Mouse (Mus musculus) spleen, postnatal 10 days (tissue): ENCODE results near the gene Sos2.
"Not testable (repeated sequence)": the region's sequence is repeated elsewhere in the genome, so short reads cannot be mapped to it uniquely, and the experiment has no call there.

Source experiments
- DNase-seq, 2 experiments: peaks; one replicate each; pipeline ENCODE4 v3.0.0; 2021 to 2022; ENCODE audit warnings: low spot score in 2 of 2

Gene Sos2

DNA sequence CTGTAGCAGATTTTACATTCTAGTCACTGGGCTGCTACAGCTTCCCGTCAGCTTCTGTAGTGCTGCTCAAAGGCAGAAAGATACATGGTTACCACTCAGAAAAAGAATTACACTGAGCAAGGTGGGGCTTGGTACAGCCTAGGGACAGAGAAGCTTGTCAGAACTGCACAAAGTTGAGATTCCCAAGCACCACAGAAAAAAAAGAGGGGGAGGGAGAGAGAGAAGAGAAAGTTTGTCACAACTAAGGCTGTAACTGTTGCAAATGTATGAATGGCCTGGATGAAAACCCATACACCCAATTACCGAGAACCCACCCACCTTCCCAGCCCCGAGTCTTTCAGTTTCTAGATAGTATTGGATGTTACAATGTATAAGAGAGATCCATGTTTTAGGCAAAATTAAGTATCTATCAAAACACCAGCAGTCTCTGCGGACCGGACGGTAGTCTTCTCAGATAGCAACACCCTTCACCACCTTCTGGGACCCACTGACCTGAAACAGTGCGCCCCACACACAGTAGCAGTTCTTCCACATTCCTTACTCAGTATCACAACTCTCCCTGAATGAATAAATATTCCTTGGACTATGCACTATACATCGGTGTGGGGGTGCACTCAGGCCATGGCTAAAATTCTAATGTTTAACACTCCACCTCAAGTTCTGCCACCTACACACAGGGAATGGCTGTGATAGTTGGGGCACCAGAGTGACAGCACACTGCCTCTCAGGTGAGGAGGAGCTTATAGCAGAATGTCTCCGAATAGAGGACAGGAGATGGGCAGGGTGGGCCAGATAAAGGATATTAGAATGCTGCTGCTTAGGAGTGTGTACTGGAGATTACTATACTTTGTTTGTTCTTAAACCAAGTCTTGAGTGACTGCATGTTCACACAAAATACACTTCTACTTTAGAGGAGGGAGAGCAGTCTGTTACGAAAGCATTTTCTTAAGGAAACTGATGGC lies 6.8 kb downstream of the Sos2 start:
- DNase-seq: no peak

DNA sequence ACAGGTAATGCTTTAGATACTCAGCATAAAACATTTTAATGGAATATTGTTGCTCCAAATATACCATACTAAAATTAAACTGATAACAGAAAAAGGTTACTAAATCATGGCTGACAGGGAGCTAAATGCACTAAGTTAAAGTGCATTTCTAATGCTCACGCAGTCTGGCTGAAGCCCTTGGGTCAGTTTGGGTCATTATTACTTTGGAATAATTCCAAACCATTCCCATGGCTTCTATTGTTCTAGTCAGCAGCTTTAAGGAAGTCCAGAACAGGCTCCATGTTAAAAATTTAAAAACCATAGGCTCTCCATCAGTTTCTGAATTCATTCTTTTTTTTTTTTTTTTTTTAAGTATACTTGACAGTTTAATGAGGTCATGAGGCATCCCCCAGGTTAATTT lies 7.5 kb downstream of the Sos2 start:
- no peak for DNase-seq

DNA sequence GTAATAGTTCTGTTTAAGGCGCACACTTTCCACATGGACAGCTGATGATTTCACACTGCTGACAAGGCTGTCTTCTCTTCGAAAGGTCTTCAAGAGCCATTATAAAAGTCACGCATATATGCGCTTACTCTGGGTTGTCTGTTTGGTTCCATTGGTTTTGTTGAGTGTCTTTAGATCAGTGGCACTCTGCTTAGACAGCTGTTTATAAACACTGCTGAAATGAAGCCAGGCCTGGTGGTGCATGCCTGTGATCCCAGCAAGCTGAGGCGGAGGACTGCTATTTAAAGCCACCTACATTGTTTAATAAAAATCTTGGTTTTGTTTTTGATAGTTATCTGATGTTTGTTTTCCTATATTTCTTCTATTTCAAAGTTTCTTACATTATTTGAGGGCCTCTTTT lies 14.9 kb downstream of the Sos2 start:
- no peak for DNase-seq

DNA sequence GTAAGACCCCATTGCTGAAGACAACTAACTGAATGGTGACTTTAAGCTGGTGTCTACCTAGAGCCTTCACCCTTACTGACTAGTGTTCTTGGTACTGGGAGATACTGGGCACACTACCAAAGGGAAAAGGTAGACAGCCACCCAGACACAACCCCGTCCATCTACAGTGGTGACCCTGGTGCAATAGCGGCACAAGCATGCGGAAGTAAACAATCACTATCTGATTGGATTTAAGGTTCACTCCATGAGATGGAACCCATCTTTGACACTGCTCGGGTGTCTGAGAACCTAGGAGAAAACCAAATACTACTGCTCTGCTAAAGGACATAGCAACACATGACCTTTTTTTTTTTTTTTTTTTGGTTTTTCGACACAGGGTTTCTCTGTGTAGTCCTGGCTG lies 20.0 kb downstream of the Sos2 start:
- DNase-seq: no peak

DNA sequence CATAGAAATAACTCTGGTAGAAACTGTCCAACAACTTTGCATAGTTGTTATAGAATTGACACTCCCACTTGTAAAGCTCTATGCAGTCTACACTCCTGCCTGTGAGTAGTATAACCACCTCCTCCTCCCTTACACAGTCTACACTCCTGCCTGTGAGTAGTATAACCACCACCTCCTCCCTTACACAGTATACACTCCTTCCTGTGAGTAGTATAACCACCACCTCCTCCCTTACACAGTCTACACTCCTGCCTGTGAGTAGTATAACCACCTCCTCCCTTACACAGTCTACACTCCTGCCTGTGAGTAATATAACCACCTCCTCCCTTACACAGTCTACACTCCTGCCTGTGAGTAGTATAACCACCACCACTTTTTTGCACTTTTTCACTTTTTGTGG lies 27.7 kb downstream of the Sos2 start:
- DNase-seq: not testable (repeated sequence)

DNA sequence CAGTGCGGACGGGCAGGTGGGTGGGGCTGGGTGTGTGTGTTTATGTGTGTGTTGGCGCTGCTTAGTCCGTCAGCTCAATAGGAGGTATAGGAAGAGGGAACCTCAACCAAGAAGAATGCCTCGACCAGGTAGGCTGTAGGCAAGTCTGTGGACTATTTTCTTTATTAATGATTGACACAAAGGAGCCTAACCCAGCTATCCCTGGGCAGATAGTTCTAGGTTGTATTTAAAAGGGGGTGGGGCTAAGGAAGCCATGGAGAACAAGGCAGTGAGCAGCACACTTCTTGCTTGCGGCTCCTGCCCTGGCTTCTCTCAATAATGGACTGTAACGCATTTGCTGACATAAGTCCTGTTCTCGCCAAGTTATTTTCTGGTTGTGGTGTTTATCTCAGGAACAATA lies 32.1 kb downstream of the Sos2 start:
- DNase-seq: no peak

DNA sequence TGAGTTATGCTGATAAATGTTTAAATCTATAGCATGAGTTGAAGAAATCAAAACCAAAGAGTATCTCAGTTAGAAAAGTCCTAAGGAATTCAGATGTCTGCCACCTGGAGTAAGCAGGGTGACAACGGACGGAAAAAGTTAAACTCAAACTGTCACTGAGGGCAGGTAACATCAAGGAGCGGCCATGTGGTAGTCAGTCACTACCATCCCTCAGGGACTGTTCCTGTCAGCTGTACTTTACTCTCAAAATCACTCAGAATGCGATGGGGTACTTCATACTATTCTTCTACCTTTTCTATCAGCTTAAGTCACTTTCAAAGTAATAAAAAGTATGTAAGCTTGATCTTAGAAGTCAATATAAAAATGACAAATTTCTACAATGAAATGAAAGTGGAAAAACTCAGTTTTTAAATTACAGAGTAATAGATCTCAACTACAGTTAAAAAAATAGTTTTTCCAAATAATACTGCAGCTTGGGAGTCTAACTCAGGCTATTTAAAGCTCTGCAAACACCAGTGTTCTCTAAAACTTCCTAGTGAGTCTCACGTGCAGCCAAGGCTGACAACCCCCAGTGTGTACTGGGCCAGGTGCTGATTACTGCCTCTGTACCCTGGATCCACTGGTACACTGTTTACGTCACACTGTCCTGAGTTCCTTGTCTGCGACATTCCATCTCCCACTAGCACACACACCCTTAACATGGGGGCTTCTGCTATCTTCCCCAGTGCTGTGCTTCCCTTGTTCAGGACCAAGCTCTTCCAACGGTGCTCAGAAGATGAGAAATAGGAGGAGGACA lies 35.6 kb downstream of the Sos2 start:
- DNase-seq: no peak

DNA sequence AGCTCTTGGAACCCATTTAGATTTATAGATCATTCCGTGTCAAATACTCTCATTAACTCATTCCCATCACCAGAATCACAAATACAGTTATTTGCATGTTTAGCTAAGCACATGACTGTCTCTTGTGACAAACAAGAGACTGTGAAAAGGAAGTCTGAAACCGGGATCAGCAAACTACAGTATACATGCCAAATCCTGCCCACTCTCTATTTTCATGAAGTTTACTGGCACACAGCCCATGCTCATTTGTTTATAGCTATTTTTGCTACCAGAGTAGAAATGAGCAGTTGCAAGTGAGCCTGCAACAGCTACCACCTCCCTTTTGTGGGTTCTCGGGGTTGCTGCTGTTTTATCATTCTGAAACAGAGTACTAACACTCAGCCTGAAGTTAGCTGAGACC lies 36.8 kb downstream of the Sos2 start:
- DNase-seq: no peak

DNA sequence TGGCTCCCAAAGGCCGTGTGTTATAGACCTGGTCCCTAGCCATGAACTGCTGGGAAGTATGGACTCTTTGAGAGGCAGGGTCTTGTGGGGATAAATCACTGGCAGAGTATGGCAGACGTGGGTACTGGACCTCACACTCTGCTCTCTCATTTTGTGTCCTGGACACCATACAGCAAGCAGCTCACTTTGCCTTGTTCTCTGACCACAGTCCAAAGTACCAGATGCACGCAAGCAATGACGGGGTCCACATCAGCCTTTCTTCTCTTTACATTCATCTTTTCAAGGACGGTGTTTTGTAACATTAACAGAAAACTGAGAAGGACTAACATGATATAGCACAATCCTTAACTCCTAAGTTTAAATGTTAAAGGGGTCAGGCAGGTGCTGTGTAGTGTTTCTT lies 38.8 kb downstream of the Sos2 start:
- DNase-seq: no peak

DNA sequence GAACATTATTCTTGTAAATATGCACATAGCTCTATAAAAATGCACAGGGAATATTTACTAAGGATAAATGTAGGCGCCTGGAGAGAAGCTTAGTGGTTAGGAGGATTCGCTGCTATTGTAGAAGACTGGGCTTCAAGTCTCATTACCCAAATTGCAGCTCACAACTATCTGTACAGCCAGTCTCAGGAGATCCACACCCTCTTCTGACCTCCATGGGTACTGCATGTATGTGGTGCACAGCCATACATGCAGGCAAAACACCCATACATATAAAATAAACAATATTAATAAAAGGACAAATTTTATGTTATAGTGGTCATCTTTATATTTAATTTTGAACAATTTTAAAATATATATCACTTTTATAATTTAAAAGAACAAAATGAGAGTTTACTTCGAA lies 46.9 kb downstream of the Sos2 start:
- DNase-seq: peak; percentile 27 to 71

DNA sequence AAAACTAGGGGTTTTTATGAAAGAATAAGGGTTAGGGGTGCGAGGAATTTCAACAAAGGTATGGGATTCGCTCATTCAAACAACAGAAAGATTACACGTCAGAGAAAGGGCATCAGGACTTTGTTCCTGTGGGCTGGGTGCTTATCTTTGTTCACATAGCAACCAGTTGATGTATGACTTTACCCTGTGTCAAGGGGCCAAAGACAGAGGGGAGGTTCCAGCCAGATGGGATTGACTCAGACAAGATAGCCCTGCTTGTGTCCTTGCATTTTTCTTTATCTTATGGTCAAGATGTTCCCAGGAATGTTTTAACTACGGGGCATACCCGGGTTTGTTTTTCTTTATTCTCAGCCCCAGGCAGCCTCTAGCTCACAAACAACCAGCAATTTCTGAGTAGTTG lies 63.1 kb downstream of the Sos2 start:
- not testable (repeated sequence) for DNase-seq

DNA sequence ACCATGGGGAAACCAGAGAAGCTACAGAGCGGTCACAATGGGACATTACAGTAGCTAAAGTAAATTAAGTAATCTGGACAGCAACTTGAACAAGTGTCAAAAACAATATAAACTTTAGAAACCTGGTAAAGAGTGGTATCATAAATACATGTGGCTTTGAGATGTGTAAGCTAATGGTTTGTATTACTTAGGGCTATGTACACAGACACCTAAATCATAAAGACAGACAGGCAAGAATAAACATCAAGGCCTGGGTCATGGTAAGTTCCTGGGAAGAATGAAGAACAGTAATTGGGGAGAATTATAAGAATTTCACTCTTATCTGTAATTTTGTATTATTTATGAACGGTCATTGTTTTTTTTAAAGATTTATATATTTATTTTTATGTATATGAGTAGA lies 77.3 kb downstream of the Sos2 start:
- no peak for DNase-seq

DNA sequence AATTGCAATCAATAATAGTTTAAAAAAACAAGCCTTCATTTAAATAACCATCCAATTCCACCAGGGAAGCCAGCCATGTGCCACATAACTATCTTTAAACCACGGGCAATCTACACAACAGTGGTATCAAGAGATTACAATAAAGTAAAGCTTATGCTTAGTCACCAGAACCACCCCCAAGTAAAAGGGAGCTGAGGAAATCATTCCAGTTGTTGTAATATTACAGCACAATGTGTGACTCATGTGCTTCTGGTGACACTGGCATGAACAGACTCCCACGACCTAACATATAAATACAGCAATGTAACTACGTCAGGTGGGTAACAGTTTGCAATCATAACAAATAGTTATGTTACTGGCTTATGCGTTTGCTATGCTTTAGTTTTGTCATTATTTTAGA lies 84.2 kb downstream of the Sos2 start:
- DNase-seq: no peak

DNA sequence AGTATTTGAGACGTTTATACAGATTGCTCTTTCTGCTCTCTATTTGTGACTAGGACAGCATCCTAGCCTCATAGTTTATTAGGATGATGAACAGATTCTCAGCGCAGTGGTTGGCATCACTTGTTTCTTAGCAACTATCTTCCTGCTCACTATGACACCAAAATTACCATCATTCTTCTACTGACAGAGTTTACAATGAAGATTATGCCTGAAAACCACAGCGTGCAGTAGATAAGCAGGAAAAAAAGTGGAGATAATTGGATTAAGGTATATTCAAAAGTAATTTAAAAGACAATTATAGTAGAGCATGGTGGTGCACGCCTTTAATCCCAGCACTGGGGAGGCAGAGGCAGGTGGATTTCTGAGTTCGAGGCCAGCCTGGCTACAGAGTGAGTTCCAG lies 88.5 kb downstream of the Sos2 start:
- DNase-seq: no peak

DNA sequence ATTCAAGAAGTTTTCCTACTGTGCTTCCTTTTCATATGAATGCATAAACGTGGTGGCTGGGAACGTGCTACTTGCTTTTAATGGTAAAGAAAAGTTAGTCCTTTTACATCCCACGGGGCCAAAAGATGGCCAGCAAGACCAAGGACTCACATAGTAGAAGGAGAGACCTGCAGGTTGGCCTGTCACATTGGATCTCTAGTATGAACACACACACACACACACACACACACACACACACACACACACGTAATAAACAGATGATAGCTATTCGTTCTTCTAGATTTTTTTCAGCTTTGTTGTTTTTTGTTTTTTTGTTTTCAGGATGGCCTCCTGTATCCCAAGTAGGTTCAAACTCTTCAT lies 98.4 kb downstream of the Sos2 start:
- no peak for DNase-seq

DNA sequence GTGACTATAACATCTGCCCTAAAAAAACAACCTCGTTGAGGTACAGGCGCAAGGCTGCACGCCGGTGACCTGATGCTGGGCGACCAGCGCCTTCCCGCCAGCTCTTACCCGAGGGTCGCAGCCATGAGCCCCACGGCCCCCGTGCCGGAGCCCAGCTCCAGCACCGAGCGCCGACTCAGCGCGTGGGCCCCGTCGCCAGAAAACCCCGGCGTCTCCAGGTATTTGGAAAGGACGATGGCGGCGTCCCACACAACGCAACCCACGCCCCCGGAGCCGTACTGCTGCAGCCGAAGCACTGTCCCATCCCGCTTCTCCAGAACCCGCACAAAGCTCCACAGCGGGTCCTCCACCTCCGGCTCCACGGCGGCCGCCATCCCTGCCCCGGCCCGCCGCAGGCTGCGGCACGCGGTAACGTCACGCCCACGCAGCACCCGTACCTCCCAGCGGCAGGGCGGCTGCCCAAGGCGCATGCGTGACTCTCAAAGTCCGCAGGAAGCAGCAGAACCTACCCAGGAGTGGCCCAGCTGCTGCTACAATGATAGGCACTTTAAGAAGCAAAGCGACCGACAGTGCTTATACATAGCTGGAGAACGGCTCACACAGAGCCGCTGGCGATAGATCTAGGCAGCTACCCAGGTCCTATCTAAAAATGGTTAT lies 98.9 kb downstream of the Sos2 start, which contains the start of gene Vcpkmt:
TSS of gene Vcpkmt (minus strand) at position 416 of the 657 bp plus-strand sequence.
- DNase-seq: peak; percentile 78 to 94

DNA sequence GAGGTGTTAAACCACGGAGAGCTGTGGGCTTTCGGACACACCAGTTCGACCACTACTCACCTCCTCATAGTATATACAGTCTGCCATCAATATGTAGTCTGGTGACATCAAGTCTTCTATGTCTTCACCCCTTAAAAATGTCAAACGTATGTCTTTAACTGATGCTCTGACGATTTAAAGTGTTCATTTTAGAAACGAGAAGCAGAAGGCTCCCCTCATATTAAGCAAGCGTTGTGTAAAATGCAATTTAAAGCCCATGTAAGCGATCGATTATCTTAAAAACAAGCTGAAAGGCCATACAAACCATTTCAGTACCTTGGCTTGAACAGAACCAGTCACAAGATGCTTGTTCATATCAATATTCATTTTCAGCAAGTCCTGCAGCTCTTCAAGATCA lies 99.4 kb downstream of the Sos2 start:
- no peak for DNase-seq

DNA sequence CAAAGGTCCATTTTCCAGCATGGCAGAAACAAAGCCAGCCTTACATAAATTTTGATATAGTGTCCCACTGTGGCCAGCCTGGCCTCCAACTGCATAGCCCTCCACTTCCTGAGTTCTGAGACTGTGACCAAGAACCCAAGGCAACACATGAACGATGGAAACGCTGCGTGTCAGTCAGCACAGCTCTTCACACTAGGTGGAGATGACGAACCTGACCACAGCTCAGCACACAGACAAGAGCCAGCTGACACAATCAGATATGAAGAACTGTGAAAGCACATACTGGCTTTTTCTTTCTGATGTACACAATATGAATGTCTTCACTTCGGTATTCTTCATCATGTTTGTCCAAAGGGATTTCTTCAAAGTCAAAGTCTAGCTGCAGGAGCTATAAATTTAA lies 102.0 kb downstream of the Sos2 start:
- DNase-seq: no peak

DNA sequence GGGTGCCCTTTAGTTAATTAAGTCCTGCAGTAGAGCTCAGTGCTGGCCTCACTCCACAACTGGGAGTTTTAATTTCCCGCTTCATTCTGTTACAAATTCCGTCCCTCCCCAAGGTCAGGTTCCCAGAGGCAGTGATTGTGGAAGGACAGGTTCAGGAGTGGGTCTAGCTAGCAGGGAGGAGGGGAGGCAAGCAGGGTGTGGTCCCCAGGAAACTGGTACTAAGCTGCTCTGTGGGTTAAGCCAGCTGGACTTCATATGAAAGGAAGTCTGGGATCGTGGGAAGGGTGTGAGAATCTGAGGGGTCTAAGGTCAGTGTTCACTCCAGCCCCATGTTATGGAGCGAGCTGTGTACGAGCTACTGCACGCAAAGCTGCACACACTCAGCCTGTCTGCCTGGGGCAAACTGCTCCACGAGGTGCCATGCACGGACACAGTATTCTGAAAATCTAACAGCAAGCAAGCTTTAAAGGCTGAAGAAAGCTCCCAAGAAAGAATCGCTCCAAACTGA lies 105.5 kb downstream of the Sos2 start:
- no peak for DNase-seq

DNA sequence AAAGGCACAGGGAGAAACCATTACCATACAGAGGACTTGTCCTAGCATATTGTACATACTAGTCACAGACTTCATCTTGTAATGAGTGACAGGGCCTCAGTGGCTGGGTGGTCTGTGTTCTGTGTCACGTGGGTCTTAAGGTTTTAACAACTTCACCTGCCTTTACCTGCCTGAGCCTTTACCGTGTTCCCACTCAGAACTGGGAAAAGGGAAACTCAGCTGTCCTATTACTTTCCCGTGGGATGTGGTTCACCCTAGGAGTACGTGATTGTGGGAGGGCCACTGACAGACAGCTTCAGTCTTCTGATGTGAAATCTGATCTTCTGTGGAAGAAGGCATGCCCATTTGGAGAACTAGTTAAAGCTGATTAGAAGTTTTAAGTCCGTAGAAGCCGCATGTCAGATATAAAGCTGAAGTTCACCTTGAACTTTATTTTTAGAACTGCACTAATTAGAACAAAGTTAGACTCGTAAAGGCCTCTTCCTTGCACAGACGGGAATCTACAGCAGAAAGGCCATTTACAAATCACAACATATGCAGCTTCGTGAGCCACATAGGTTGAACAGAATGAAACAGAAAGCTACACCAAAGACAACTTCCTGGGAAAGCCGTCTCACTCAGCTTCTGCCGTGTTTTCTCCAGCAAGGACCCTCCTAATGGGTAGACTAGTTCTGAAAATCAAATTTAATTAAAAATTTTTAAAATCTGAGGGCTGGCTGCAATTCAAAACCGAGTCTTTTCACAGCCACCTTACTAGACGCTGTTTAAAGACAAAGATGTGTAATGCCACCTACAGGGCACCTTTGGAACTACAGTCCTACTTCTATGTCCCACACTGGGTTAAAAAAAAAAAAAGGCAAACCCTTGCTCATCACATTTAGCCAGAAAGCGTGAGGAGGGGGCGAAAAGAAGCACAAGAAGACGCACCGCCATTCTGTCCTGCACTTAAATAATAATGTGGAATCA lies 107.5 kb downstream of the Sos2 start:
- DNase-seq: peak; percentile 69 to 83

DNA sequence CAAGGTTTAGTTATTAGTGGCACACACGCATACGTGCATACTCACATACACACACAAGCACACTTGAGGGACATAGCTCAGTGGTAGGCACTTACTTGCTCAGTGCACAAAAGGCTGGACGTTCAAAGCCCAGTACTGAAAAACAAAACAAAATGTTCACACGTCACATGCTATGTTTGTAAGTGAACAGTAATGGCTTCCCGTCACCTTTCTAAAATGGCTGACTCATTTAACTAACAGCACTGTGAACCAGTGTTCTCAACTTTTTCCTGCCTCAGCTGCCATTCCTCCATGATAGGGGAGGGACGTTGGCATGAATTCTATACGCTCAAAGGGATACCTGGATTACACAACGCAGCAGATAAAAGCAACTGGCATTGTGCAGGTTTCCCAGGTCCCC lies 108.4 kb downstream of the Sos2 start:
- no peak for DNase-seq
